Mouse (Mus musculus) lung, embryonic 16.5 days (tissue): Measurements from ENCODE around the gene Rfxank. TPM values are rescaled to one million over a fixed set of nuclear protein-coding genes. Genes with fewer than 3 reads are reported as not detected.
A peak's percentile ranks its signal among the peaks of the same experiment; 100 is the strongest.

ENCODE experiments used
- ATAC-seq: fragments of 200-750 bp; cut with Nextera tagmentation; 2 replicates; pipeline ENCODE4 v1.8.0; 2017; ENCODE audit warnings: low read depth, mild to moderate bottlenecking, moderate library complexity
- H3K27ac ChIP-seq: fragments of 300-500 bp; sonication (generic); 2 replicates; pipeline ENCODE4 v1.5.1; 2014; ENCODE audit warnings: mild to moderate bottlenecking, control low read depth, low read length
- H3K27me3 ChIP-seq: fragments of 300-500 bp; sonication (generic); 2 replicates; pipeline ENCODE4 v1.6.1; 2014; ENCODE audit warnings: low read depth, low read length, mixed read lengths; ENCODE audit not compliant: control insufficient read depth, insufficient read depth
- H3K36me3 ChIP-seq: fragments of 300-500 bp; sonication (generic); 2 replicates; pipeline ENCODE4 v1.6.1; 2014; ENCODE audit warnings: low read length; ENCODE audit not compliant: control insufficient read depth, insufficient read depth
- H3K4me1 ChIP-seq: fragments of 300-500 bp; sonication (generic); replicated peaks from 2 replicates; pipeline ENCODE4 v1.6.1; 2014; ENCODE audit warnings: low read length, mixed read lengths; ENCODE audit not compliant: control insufficient read depth, insufficient read depth
- H3K4me2 ChIP-seq: fragments of 300-500 bp; sonication (generic); 2 replicates; pipeline ENCODE4 v1.6.1; 2014; ENCODE audit warnings: low read depth, low read length, control low read depth
- H3K4me3 ChIP-seq: fragments of 300-500 bp; sonication (generic); 2 replicates; pipeline ENCODE4 v1.5.1; 2014; ENCODE audit warnings: mild to moderate bottlenecking, low read length, control low read depth
- H3K9ac ChIP-seq: fragments of 300-500 bp; sonication (generic); 2 replicates; pipeline ENCODE4 v1.6.1; 2014; ENCODE audit warnings: low read length, control low read depth
- H3K9me3 ChIP-seq: fragments of 300-500 bp; sonication (generic); 2 replicates; pipeline ENCODE4 v1.6.1; 2016; ENCODE audit warnings: low read length; ENCODE audit not compliant: control insufficient read depth
- WGBS: fragments of 180-500 bp; shearing (Covaris S2); extraction: QIAGEN DNeasy Blood & Tissue Kit; methylation state at CpG from one replicate; pipeline ENCODE4 v1.1.7; 2014; 5-methylcytosine and 5-hydroxymethylcytosine counted together
- polyA plus RNA-seq: library from polyadenylated mRNA; unstranded; fragments of >200 nt; fragmentation: Nextera tagmentation; extraction: Ambion mirVana; gene quantifications from 2 replicates; pipeline ENCODE4 v1.2.1, GENCODE M21; 2015

Gene Rfxank
- polyA plus RNA-seq, 1 experiment from 2014 or later, result 21.1 TPM

GRCm38 (mm10) chr8:70099276-70099675 lies 39.7 kb downstream of the Rfxank start:
- no peaks in the 10 kb centered on the region for H3K27me3 ChIP-seq
- no peak overlapping the region for H3K27ac ChIP-seq
- no peak for ATAC-seq
- no peak overlapping the region for H3K9ac ChIP-seq
- no peak overlapping the region for H3K4me2 ChIP-seq
- H3K4me1 ChIP-seq, result no peaks in the 10 kb centered on the region
- H3K9me3 ChIP-seq, result 0 out of 2 replicates have a peak, but pooled peaks cover 3% of the 10 kb centered on the region
- 61% methylated on average over 8 of the region's 8 CpGs for WGBS
- no peaks in the 10 kb centered on the region for H3K36me3 ChIP-seq
- H3K4me3 ChIP-seq, result no peak overlapping the region

- peaks cover 3% of the 10 kb centered on the region; the same call in 1 of the 2 replicates for H3K4me1 ChIP-seq
- H3K27ac ChIP-seq, result no peak overlapping the region
- H3K36me3 ChIP-seq, result no peaks in the 10 kb centered on the region
- 46% methylated on average over 8 of the region's 8 CpGs for WGBS
- H3K27me3 ChIP-seq, result peaks cover 32% of the 10 kb centered on the region
- 0 out of 2 replicates have a peak, but pooled peaks cover 3% of the 10 kb centered on the region for H3K9me3 ChIP-seq
- no peak for ATAC-seq
- no peak overlapping the region for H3K4me2 ChIP-seq
- H3K9ac ChIP-seq, result no peak overlapping the region
- H3K4me3 ChIP-seq, result no peak overlapping the region
Observed at GRCm38 (mm10) chr8:70092786-70093185, 46.2 kb downstream of the Rfxank start.

GRCm38 (mm10) chr8:70089296-70089960 lies 49.5 kb downstream of the Rfxank start:
- Histone ChIP-seq H3K4me1 (peaks cover 3% of the 10 kb centered on the region; the same call in 1 of the 2 replicates), H3K9ac (no peak overlapping the region), H3K4me2 (no peak overlapping the region), H3K27me3 (peaks cover 65% of the 10 kb centered on the region), H3K9me3 (no peaks in the 10 kb centered on the region), H3K36me3 (no peaks in the 10 kb centered on the region), H3K4me3 (no peak overlapping the region), H3K27ac (no peak overlapping the region)
- ATAC-seq, result no peak
- WGBS, result 50% methylated on average over 9 of the region's 9 CpGs

- peak overlapping the region; percentile 31 for H3K4me3 ChIP-seq
- peaks cover 79% of the 10 kb centered on the region for H3K27me3 ChIP-seq
- 4% methylated on average over 54 of the region's 56 CpGs for WGBS
- H3K9me3 ChIP-seq, result no peaks in the 10 kb centered on the region
- H3K9ac ChIP-seq, result no peak overlapping the region
- peak overlapping the region; percentile 42 for H3K4me2 ChIP-seq
- ATAC-seq, result peak; percentile 68
- peaks cover 12% of the 10 kb centered on the region for H3K4me1 ChIP-seq
- H3K36me3 ChIP-seq, result no peaks in the 10 kb centered on the region
- H3K27ac ChIP-seq, result no peak overlapping the region
Observed at GRCm38 (mm10) chr8:70087836-70088650, 50.9 kb downstream of the Rfxank start.

GRCm38 (mm10) chr8:70087237-70087636 lies 51.7 kb downstream of the Rfxank start:
- 5% methylated on average over 7 of the region's 7 CpGs for WGBS
- ATAC-seq, result no peak
- Histone ChIP-seq H3K9me3 (no peaks in the 10 kb centered on the region), H3K9ac (no peak overlapping the region), H3K4me2 (no peak overlapping the region), H3K27ac (no peak overlapping the region), H3K4me1 (peaks cover 13% of the 10 kb centered on the region), H3K4me3 (no peak overlapping the region), H3K27me3 (peaks cover 86% of the 10 kb centered on the region), H3K36me3 (no peaks in the 10 kb centered on the region)

- 31% methylated on average over 1 of the region's 1 CpGs for WGBS
- Histone ChIP-seq H3K27ac (no peak overlapping the region), H3K9me3 (no peaks in the 10 kb centered on the region), H3K36me3 (no peaks in the 10 kb centered on the region), H3K4me3 (no peak overlapping the region), H3K4me2 (no peak overlapping the region), H3K4me1 (peaks cover 13% of the 10 kb centered on the region), H3K27me3 (peaks cover 91% of the 10 kb centered on the region), H3K9ac (no peak overlapping the region)
- no peak for ATAC-seq
Observed at GRCm38 (mm10) chr8:70086151-70086550, 52.8 kb downstream of the Rfxank start.

GRCm38 (mm10) chr8:70084191-70085065 lies 54.5 kb downstream of the Rfxank start:
- Histone ChIP-seq H3K4me3 (peak overlapping the region; percentile 36), H3K36me3 (no peaks in the 10 kb centered on the region), H3K4me2 (peak overlapping the region; percentile 49), H3K9ac (no peak overlapping the region), H3K4me1 (peaks cover 13% of the 10 kb centered on the region), H3K27ac (no peak overlapping the region), H3K9me3 (no peaks in the 10 kb centered on the region), H3K27me3 (peaks cover 75% of the 10 kb centered on the region)
- ATAC-seq, result no peak
- WGBS, result 2% methylated on average over 71 of the region's 71 CpGs

- H3K4me1 ChIP-seq, result peaks cover 13% of the 10 kb centered on the region
- H3K4me3 ChIP-seq, result peak within 1 kb of the TSS; percentile 36
- WGBS, result 2% methylated on average over 26 of the region's 26 CpGs
- H3K27me3 ChIP-seq, result peaks cover 64% of the 10 kb centered on the region
- 0 out of 2 replicates have a peak, but pooled peaks have one; percentile 10 for ATAC-seq
- H3K36me3 ChIP-seq, result no peaks in the 10 kb centered on the region
- peak within 1 kb of the TSS; percentile 49 for H3K4me2 ChIP-seq
- no peak within 1 kb of the TSS for H3K27ac ChIP-seq
- H3K9ac ChIP-seq, result no peak within 1 kb of the TSS
- no peaks in the 10 kb centered on the region for H3K9me3 ChIP-seq
Observed at GRCm38 (mm10) chr8:70083285-70083684, 55.7 kb downstream of the Rfxank start, which contains the start of gene Hapln4. Gene Hapln4, plus strand, starts transcription at chr8:70083457.
